Mouse (Mus musculus) large intestine, adult 2 months (tissue): ENCODE measurements around the gene Gm15737. TPM values are rescaled to one million over a fixed set of nuclear protein-coding genes. Genes with fewer than 3 reads are reported as not detected.

Experiments used
- DNase-seq: peaks from one replicate; pipeline ENCODE4 v3.0.0-alpha.2; 2012; ENCODE audit warnings: low read depth, low spot score
- WGBS: fragments of 180-500 bp; shearing (Covaris S2); methylation state at CpG from one replicate; pipeline ENCODE4 v1.1.7; 2018; 5-methylcytosine and 5-hydroxymethylcytosine counted together
- polyA plus RNA-seq: library from polyadenylated mRNA; depleted of rRNA; stranded (reverse); fragments of >200 nt; gene quantifications from 2 replicates; pipeline ENCODE4 v1.2.3, GENCODE M21; 2012

Gene Gm15737
- polyA plus RNA-seq, 1 experiment = 0.12 TPM

- WGBS = 83% methylated on average over 10 of the region's 10 CpGs
- DNase-seq = no peak
Observed at GRCm38 (mm10) chr6:92872766-92873165, 3.6 kb downstream of the Gm15737 start.

- WGBS = 44% methylated on average over 5 of the region's 5 CpGs
- no peak for DNase-seq
Observed at GRCm38 (mm10) chr6:92874854-92875253, 5.7 kb downstream of the Gm15737 start.

- DNase-seq = no peak
- 87% methylated on average over 2 of the region's 2 CpGs for WGBS
Observed at GRCm38 (mm10) chr6:92875340-92875739, 6.2 kb downstream of the Gm15737 start.

- DNase-seq = no peak
- WGBS = 73% methylated on average over 5 of the region's 5 CpGs
Observed at GRCm38 (mm10) chr6:92876121-92876520, 7.0 kb downstream of the Gm15737 start.

- no peak for DNase-seq
- WGBS = 94% methylated on average over 4 of the region's 4 CpGs
Observed at GRCm38 (mm10) chr6:92877236-92877635, 8.1 kb downstream of the Gm15737 start.

- DNase-seq = no peak
- WGBS = 93% methylated on average over 5 of the region's 5 CpGs
Observed at GRCm38 (mm10) chr6:92878771-92879170, 9.6 kb downstream of the Gm15737 start.

- no peak for DNase-seq
- WGBS = 75% methylated on average over 14 of the region's 14 CpGs
Observed at GRCm38 (mm10) chr6:92879700-92880265, 10.6 kb downstream of the Gm15737 start.

- DNase-seq = no peak
- 78% methylated on average over 5 of the region's 5 CpGs for WGBS
Observed at GRCm38 (mm10) chr6:92882446-92882845, 13.3 kb downstream of the Gm15737 start.

GRCm38 (mm10) chr6:92883131-92883900 is 14.2 kb downstream of the Gm15737 start:
- no peak for DNase-seq
- 74% methylated on average over 9 of the region's 9 CpGs for WGBS

- WGBS = 31% methylated on average over 1 of the region's 1 CpGs
- no peak for DNase-seq
Observed at GRCm38 (mm10) chr6:92891535-92891934, 22.4 kb downstream of the Gm15737 start.

- no peak for DNase-seq
- 36% methylated on average over 1 of the region's 1 CpGs for WGBS
Observed at GRCm38 (mm10) chr6:92904037-92904436, 34.9 kb downstream of the Gm15737 start.

- WGBS = 35% methylated on average over 2 of the region's 2 CpGs
- DNase-seq = no peak
Observed at GRCm38 (mm10) chr6:92904491-92904890, 35.3 kb downstream of the Gm15737 start.

GRCm38 (mm10) chr6:92905922-92906321 is 36.8 kb downstream of the Gm15737 start:
- WGBS = 30% methylated on average over 5 of the region's 5 CpGs
- DNase-seq = no peak

- WGBS = 60% methylated on average over 8 of the region's 8 CpGs
- no peak for DNase-seq
Observed at GRCm38 (mm10) chr6:92909361-92909760, 40.2 kb downstream of the Gm15737 start.

- WGBS = 79% methylated on average over 3 of the region's 3 CpGs
- DNase-seq = no peak
Observed at GRCm38 (mm10) chr6:92910611-92911010, 41.5 kb downstream of the Gm15737 start.

GRCm38 (mm10) chr6:92920938-92921689 is 52.0 kb downstream of the Gm15737 start:
- DNase-seq = no peak
- WGBS = 15% methylated on average over 10 of the region's 10 CpGs

GRCm38 (mm10) chr6:92921843-92922242 is 52.7 kb downstream of the Gm15737 start:
- 6% methylated on average over 4 of the region's 4 CpGs for WGBS
- DNase-seq = no peak

GRCm38 (mm10) chr6:92924536-92924935 is 55.4 kb downstream of the Gm15737 start:
- WGBS = 78% methylated on average over 8 of the region's 8 CpGs

GRCm38 (mm10) chr6:92928261-92928660 is 59.1 kb downstream of the Gm15737 start:
- WGBS = 80% methylated on average over 5 of the region's 5 CpGs

More at GRCm38 (mm10) chr6:92924536-92924935, 55.4 kb downstream of the Gm15737 start:
- no peak for DNase-seq

More at GRCm38 (mm10) chr6:92928261-92928660, 59.1 kb downstream of the Gm15737 start:
- DNase-seq = no peak
